Mouse (Mus musculus) kidney, adult 11 months (tissue): ENCODE measurements around the gene Gm29110.
"Not testable (repeated sequence)": the region's sequence is repeated elsewhere in the genome, so short reads cannot be mapped to it uniquely, and the experiment has no call there.

ENCODE experiments used
- DNase-seq: peaks from one replicate; pipeline ENCODE4 v3.0.0; 2022

The Gm29110 gene

GRCm38 (mm10) chrY:74470231-74470630, at the start of gene Gm29110:
Gene Gm29110 (plus strand): TSS chrY:74470531.
- not testable (repeated sequence) for DNase-seq
